Mouse (Mus musculus) thymus, adult 2 months (tissue): ENCODE results near the gene Ccdc28b. TPM values are rescaled to one million over a fixed set of nuclear protein-coding genes. Genes with fewer than 3 reads are reported as not detected.
A peak's percentile ranks its signal among the peaks of the same experiment; 100 is the strongest.

Experiments
- DNase-seq: peaks from one replicate; pipeline ENCODE4 v3.0.0; 2021
- H3K27ac ChIP-seq: fragments of 200-500 bp; 2 replicates; pipeline ENCODE4 v1.5.1; 2012; ENCODE audit warnings: low read length, control low read depth; ENCODE audit not compliant: control insufficient read depth, insufficient read depth
- H3K27me3 ChIP-seq: fragments of 200-500 bp; 2 replicates; pipeline ENCODE4 v1.6.1; 2012; ENCODE audit warnings: mild to moderate bottlenecking, low read length, moderate library complexity, mixed read lengths; ENCODE audit not compliant: control insufficient read depth, insufficient read depth
- H3K36me3 ChIP-seq: fragments of 200-500 bp; 2 replicates; pipeline ENCODE4 v1.6.1; 2012; ENCODE audit warnings: mild to moderate bottlenecking, low read length, moderate library complexity; ENCODE audit not compliant: control insufficient read depth, insufficient read depth
- H3K4me1 ChIP-seq: fragments of 200-500 bp; replicated peaks from 2 replicates; pipeline ENCODE4 v1.6.1; 2012; ENCODE audit warnings: low read length; ENCODE audit not compliant: control insufficient read depth, insufficient read depth
- H3K4me3 ChIP-seq: fragments of 200-500 bp; 2 replicates; pipeline ENCODE4 v1.5.1; 2012; ENCODE audit warnings: mild to moderate bottlenecking, low read length, control low read depth, moderate library complexity; ENCODE audit not compliant: control insufficient read depth, insufficient read depth
- CTCF ChIP-seq: fragments of 200-500 bp; IDR thresholded peaks from 2 replicates; pipeline ENCODE4 v1.5.1; 2012; ENCODE audit warnings: mild to moderate bottlenecking, control low read depth, low read length, moderate library complexity, borderline replicate concordance; ENCODE audit not compliant: control insufficient read depth, poor library complexity, insufficient read depth; ENCODE audit errors: extremely low read depth
- POLR2A ChIP-seq: fragments of 200-500 bp; IDR thresholded peaks from 2 replicates; pipeline ENCODE4 v1.6.1; 2012; ENCODE audit warnings: mild to moderate bottlenecking, low read length, control low read depth, moderate library complexity; ENCODE audit not compliant: control insufficient read depth, poor library complexity, insufficient read depth; ENCODE audit errors: extremely low read depth
- WGBS: fragments of 180-500 bp; shearing (Covaris S2); methylation state at CpG from one replicate; pipeline ENCODE4 v1.1.7; 2018; 5-methylcytosine and 5-hydroxymethylcytosine counted together
- polyA plus RNA-seq: library from polyadenylated mRNA; depleted of rRNA; stranded (reverse); fragments of >200 nt; gene quantifications from 2 replicates; pipeline ENCODE4 v1.2.3, GENCODE M21; 2012

The Ccdc28b gene
- polyA plus RNA-seq, 1 experiment, result 35.3 TPM

DNA sequence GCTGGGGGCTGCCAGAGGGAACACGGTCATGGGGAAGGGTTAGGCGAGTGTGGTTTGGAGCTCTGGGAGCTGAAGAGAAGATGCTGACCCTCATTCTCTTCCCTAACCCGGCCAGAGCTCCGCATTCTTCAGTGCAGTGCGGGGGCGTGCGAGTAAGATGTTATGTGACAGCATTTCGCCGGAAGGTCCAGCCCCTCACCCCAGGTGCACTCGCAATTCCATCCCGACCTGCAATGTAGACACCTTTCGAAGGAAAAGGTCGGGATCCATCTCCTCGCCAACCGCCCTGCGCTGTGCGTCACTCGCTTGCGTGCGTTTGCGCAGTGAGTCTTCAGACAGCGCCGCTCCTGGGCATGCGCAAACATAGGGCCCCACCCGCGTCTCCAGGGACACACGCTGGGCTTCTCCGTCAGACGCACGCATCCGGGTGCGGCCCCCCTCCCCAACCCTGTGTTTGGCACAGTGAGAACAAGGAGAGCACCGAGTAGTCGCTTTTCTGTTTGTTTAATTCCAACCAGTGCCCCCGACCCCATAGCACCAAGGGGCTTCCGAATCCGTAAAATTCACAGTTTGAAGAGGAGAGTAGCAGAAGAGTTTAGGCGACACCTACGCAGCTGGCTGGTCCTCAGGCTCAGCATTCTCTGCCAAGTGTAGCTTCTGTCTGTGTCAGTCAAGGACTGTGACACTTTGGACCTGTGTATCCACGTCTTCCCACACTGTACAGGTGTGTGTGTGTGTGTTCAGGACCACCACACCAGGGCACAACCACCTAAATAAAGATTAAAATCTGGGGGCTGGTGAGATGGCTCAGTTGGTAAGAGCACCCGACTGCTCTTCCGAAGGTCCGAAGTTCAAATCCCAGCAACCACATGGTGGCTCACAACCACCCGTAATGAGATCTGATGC, 4.7 kb downstream of the Ccdc28b start, which contains the start of gene Iqcc:
TSS of gene Iqcc (minus strand) at position 314 of the 906 bp plus-strand sequence.
- Histone ChIP-seq H3K27ac (peak within 1 kb of the TSS; percentile 84), H3K4me3 (peak within 1 kb of the TSS; percentile 76), H3K27me3 (no peaks in the 10 kb centered on the region), H3K4me1 (peaks cover 23% of the 10 kb centered on the region), H3K36me3 (no peaks in the 10 kb centered on the region)
- WGBS, result 6% methylated on average over 44 of the region's 44 CpGs
- DNase-seq, result peak; percentile 96
- TF ChIP-seq POLR2A (peak; percentile 94), CTCF (peak; percentile 30; the same call in 1 of the 2 replicates)

- Histone ChIP-seq H3K36me3 (no peaks in the 10 kb centered on the region), H3K4me1 (peaks cover 25% of the 10 kb centered on the region), H3K4me3 (peak overlapping the region; percentile 76; the same call in 1 of the 2 replicates), H3K27me3 (no peaks in the 10 kb centered on the region), H3K27ac (no peak overlapping the region)
- 97% methylated on average over 5 of the region's 5 CpGs for WGBS
- TF ChIP-seq CTCF, result no peak
- TF ChIP-seq POLR2A, result no peak
- DNase-seq, result no peak
These were observed 5.7 kb downstream of the Ccdc28b start for GRCm38 (mm10) chr4:129618031-129618430.

GRCm38 (mm10) chr4:129617121-129617641, 6.6 kb downstream of the Ccdc28b start:
- Histone ChIP-seq H3K27ac (no peak overlapping the region), H3K4me1 (peaks cover 20% of the 10 kb centered on the region), H3K36me3 (no peaks in the 10 kb centered on the region), H3K4me3 (no peak overlapping the region), H3K27me3 (no peaks in the 10 kb centered on the region)
- 97% methylated on average over 7 of the region's 7 CpGs for WGBS
- DNase-seq, result no peak
- TF ChIP-seq POLR2A (no peak), CTCF (no peak)

GRCm38 (mm10) chr4:129616631-129617030, 7.1 kb downstream of the Ccdc28b start:
- Histone ChIP-seq H3K36me3 (no peaks in the 10 kb centered on the region), H3K27ac (no peak overlapping the region), H3K4me1 (peaks cover 19% of the 10 kb centered on the region), H3K27me3 (no peaks in the 10 kb centered on the region), H3K4me3 (no peak overlapping the region)
- 96% methylated on average over 3 of the region's 3 CpGs for WGBS
- DNase-seq, result no peak
- TF ChIP-seq CTCF (no peak), POLR2A (no peak)

- no peaks in the 10 kb centered on the region for H3K36me3 ChIP-seq
- no peaks in the 10 kb centered on the region for H3K27me3 ChIP-seq
- DNase-seq, result no peak
- TF ChIP-seq CTCF (no peak), POLR2A (no peak)
- 94% methylated on average over 9 of the region's 9 CpGs for WGBS
- no peak overlapping the region for H3K4me3 ChIP-seq
- H3K4me1 ChIP-seq, result peaks cover 27% of the 10 kb centered on the region
- no peak overlapping the region for H3K27ac ChIP-seq
These were observed 7.9 kb downstream of the Ccdc28b start for GRCm38 (mm10) chr4:129615801-129616290.

GRCm38 (mm10) chr4:129614093-129614492, 9.7 kb downstream of the Ccdc28b start, which contains the start of gene Dcdc2b:
Dcdc2b (minus strand) TSS chr4:129614257.
- no peaks in the 10 kb centered on the region for H3K27me3 ChIP-seq
- DNase-seq, result no peak
- H3K36me3 ChIP-seq, result no peaks in the 10 kb centered on the region

More at GRCm38 (mm10) chr4:129614093-129614492, 9.7 kb downstream of the Ccdc28b start, which contains the start of gene Dcdc2b:
- 94% methylated on average over 6 of the region's 6 CpGs for WGBS
- H3K27ac ChIP-seq, result 0 out of 2 replicates have a peak within 1 kb of the TSS, but pooled peaks have one; percentile 40
- no peak for TF ChIP-seq CTCF
- no peak for TF ChIP-seq POLR2A
- peaks cover 42% of the 10 kb centered on the region for H3K4me1 ChIP-seq
- H3K4me3 ChIP-seq, result no peak within 1 kb of the TSS
